Mouse (Mus musculus) gastrocnemius, postnatal 36 days (tissue): ENCODE results near the gene Gm12790. TPM values are rescaled to one million over a fixed set of nuclear protein-coding genes. Genes with fewer than 3 reads are reported as not detected.
A peak's percentile ranks its signal among the peaks of the same experiment; 100 is the strongest.
"Not testable (repeated sequence)": the region's sequence is repeated elsewhere in the genome, so short reads cannot be mapped to it uniquely, and the experiment has no call there.

Experiments
- DNase-seq, 2 experiments: peaks; one replicate each; pipeline ENCODE4 v3.0.0; 2022
- intact Hi-C: fragments of 180-260 bp; cut with DNase I; formaldehyde crosslinking; loops from one replicate; pipeline ENCODE4 v1.15.1; 2025
- long read RNA-seq, 2 experiments: library from polyadenylated mRNA; stranded (forward); transcript quantifications; one replicate each; pipeline ENCODE4 v2.0.0; 2021
- total RNA-seq, 2 experiments: library from RNA; stranded (reverse); gene quantifications; 2 replicates each; pipeline ENCODE4 v1.2.3; 2021

The Gm12790 gene
- total RNA-seq = not detected
- long read RNA-seq, experiment 1 = 0 reads
- long read RNA-seq, experiment 2 = 0 reads

GRCm38 (mm10) chr4:101980949-101981348, at the start of gene Gm12790:
Gene Gm12790, minus strand, starts transcription at chr4:101981049.
- intact Hi-C loops, DNase-seq: not testable (repeated sequence)

- DNase-seq = no peak
- intact Hi-C loops = no loop called here
Observed at GRCm38 (mm10) chr4:102026619-102027018, 45.8 kb upstream of the Gm12790 start.

- peak; percentile 38 to 48 for DNase-seq
- intact Hi-C loops = loop anchor here (2.0 to 5.0 kb wide), 2 partner anchors 341 to 530 kb away; no protein-coding TSS in a partner anchor
Observed at GRCm38 (mm10) chr4:101998267-101998922, 17.5 kb upstream of the Gm12790 start.

- DNase-seq = no peak
- intact Hi-C loops = loop anchor here (5.0 kb wide), 1 partner anchor 340 kb away; no protein-coding TSS in a partner anchor
Observed at GRCm38 (mm10) chr4:101997426-101997825, 16.6 kb upstream of the Gm12790 start.

GRCm38 (mm10) chr4:101986326-101986725, 5.5 kb upstream of the Gm12790 start, which contains the start of gene Gm12789:
Gene Gm12789, plus strand, starts transcription at chr4:101986626.
- not testable (repeated sequence) for DNase-seq

GRCm38 (mm10) chr4:101985678-101986077, 4.8 kb upstream of the Gm12790 start:
- no peak for DNase-seq
- intact Hi-C loops = no loop called here

More at GRCm38 (mm10) chr4:101986326-101986725, 5.5 kb upstream of the Gm12790 start, which contains the start of gene Gm12789:
- intact Hi-C loops = not testable (repeated sequence)

GRCm38 (mm10) chr4:101940107-101940506, 40.7 kb downstream of the Gm12790 start, which contains the start of gene Gm12794:
Gene Gm12794, plus strand, starts transcription at chr4:101940407.
- DNase-seq, intact Hi-C loops: not testable (repeated sequence)

Other genes starting within 250 kb of the Gm12790 start
- gene B020004J07Rik, start 137.0 kb downstream of the Gm12790 start, total RNA-seq = not detected
- not detected for gene C130073F10Rik, start 87.3 kb downstream of the Gm12790 start, total RNA-seq
- gene Gm12800, start 71.9 kb downstream of the Gm12790 start, total RNA-seq = not detected
- gene Gm12794, start 40.6 kb downstream of the Gm12790 start, total RNA-seq = not detected
- not detected for gene Gm12789, start 5.6 kb upstream of the Gm12790 start, total RNA-seq
- gene Pde4b, start 106.5 kb upstream of the Gm12790 start, total RNA-seq = 10 to 100 TPM; 41.3 to 44.3 TPM